Mouse (Mus musculus): ENCODE data around the gene Spock2.

GRCm38 (mm10) chr10:60141656-60142160, 35.7 kb downstream of the Spock2 start:
- TF ChIP-seq CTCF (IDR thresholded peaks at IDR 0.05; ENCODE audit: low read depth) (no peak), EP300 (optimal IDR thresholded peaks at IDR 0.05) (no peak)

Measured in stomach, postnatal 0 days (tissue).